Mouse (Mus musculus): Measurements from ENCODE around the gene Utp18. TPM values are rescaled to one million over a fixed set of nuclear protein-coding genes. Genes with fewer than 3 reads are reported as not detected.
"Not testable (repeated sequence)": the region's sequence is repeated elsewhere in the genome, so short reads cannot be mapped to it uniquely, and the experiment has no call there.

The Utp18 gene
- 10 to 100 TPM; 20.1 to 24.8 (median 23.4) TPM for total RNA-seq (2022)

DNA sequence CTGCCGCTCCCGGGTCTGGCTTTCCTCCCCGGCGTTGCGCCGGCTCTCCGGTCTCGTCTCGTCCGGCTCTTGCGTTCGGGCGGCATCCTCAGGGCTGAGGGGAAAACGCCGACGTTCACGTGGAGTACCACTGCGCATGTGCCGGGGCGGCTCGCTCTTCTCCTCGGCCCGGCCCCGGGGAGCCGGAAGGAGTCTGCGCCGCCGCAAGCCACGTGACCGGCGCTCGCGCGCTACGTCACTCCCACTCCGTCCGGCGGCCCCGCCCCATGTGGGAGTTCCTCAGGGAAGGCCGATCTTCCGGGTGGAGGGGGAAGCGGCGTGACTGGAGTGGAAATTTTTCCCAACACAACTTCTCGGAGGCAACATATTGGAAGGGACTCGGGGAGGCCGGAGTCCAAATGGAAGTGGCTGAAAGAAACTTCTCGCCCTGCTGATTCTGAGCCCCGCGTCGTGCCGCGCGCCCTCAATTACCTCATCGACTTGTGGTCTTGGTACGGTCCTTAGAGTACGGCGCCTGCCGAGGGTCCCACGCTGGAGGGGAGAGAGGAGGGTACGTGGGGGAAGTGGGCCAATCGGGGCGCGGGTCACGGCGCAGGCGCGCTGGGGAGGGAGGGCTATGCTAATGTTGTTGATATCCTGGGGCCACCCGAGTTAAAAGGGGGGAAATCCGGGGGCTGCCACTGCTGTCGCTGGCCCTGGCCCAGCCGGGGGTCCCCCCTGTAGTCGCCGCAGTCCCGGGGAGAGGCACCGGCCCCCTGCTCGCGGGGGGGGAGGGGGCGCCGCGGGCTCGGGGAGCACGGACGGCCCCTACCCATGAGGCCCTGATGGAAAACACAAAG lies at the start of gene Utp18, which contains the start of gene Mbtd1:
TSS of gene Utp18 (minus strand) at position 195 of the 839 bp plus-strand sequence.
TSS of gene Mbtd1 (plus strand) at position 281 of the 839 bp plus-strand sequence.
- peak; percentile 97 to 98 for DNase-seq (ENCODE audit: low spot score in 2 of 2)

DNA sequence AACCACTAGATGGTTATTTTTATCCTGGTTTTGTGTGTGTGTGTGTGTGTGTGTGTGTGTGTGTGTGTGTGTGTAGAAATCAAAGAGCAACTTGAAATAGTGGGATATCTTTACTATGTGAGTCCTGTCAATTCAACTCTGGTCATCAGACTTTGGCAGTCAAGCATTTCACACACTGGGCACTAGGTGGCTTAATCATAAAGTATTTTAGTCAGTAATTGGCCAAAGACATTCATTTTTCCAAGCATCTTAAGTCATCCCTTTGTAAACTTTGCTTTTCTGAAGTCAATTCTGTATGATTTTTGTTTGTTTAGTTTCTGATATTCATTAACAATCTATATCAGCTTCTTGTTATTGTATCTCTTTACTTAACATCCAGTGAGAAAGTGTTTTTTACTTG lies 43.5 kb upstream of the Utp18 start:
- no peak for DNase-seq (ENCODE audit: low spot score in 2 of 2)

DNA sequence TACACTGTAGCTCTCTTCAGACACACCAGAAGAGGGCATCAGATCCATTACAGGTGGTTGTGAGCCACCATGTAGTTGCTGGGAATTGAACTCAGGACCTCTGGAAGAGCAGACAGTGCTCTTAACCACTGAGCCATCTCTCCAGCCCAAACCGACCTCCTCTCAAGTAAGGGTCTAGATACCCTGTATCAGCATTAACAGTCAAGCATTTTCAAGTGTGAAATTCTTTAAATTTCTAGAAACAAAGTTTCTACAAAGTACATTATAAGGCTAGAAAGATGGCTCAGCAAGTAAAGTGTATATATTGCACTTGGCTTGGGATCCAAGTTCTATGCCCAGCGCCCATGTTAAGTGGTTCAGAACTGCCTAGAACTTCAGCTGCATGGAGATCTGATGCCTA lies 29.5 kb upstream of the Utp18 start:
- not testable (repeated sequence) for DNase-seq (ENCODE audit: low spot score in 2 of 2)

DNA sequence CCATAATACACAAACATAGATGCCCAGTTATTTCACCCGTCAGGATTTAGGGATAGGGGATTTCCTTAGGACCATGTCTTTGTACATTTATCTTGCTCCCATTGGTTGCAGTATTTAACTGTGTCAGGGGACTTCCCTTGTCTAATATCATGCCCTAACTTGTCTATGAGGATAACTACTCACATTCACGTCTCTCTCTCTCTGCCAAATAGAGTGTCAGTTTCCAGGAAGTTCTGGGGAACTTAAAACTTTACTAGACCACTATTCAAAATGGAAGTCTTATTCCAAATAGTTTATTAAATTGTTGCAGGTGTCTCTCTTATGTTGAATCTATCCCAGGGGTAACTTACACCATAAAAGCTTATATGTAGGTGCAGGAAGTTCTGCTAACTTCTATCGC lies 26.0 kb upstream of the Utp18 start:
- DNase-seq (ENCODE audit: low spot score in 2 of 2), result no peak

DNA sequence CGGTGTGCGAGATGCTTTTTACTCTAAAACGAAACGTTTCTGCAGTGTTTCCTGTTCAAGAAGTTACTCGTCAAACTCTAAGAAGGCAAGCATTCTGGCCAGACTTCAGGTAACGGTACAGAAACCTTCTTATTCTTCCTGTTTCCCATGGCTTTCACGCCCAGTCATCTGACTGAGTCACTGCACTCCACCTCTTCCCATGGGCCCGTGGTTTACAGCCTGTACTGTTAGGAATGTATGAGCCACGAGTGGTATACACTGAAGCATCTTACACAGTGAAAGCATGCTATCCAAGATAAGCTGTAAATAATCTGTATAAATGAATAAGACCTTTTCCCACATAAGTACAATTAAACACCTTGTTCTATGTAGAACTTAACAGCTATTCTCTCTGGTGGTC lies 23.3 kb upstream of the Utp18 start:
- DNase-seq (ENCODE audit: low spot score in 2 of 2), result no peak

DNA sequence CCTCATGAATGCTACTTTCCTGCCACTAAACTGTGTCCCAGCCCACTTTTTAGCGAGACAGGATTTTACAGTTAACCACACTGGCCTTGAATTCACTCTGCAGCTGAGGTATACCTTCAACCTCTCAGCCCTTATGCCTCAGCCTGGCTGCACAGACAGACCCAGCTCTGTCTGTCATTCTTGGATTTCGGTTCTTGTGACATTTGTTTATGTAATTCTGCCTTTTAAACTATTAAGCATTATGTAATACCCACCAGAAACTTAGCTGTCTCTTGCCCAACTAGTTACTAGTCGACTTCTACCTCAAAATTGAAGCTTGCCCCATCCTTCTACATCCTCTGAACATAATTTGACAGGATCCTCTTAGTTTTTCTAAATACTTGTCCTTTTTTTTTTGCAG lies 22.3 kb upstream of the Utp18 start:
- no peak for DNase-seq (ENCODE audit: low spot score in 2 of 2)

DNA sequence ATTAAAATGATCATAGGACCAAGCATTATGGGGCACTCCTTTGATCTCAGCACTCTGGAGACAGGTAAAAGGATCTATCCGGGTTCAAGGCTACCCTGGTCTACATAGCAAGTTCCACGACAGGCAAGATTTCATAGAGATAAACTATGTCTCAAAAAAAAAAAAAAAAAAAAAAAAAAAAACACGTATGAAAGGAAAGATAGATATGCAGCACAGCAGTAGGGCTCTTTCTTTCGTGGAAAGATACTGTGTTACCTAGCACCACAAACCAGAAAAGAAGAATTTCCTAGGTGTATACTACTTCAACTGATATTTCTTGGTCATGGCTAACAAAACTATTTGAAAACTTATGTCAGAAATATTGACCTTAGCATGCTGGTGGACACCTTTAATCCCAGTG lies 21.3 kb upstream of the Utp18 start:
- no peak for DNase-seq (ENCODE audit: low spot score in 2 of 2)

DNA sequence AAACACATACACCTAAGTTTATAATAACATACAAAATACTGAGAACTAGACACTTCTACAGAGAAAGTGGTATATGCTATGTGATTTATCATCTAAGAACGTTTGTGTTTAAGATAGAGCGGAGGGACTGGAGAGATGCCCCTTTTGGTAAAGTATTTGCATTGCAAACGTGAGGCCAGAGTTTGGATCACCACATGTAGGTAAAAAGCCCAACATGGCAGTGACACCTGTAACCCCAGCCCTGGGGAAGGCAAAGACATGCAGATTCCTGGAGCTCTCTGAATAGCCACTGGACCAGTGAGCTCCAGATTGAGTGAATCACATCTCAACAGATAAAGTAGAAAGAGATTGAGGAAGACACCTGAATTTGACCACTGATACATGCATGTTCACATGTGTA lies 12.2 kb upstream of the Utp18 start:
- DNase-seq (ENCODE audit: low spot score in 2 of 2), result no peak

DNA sequence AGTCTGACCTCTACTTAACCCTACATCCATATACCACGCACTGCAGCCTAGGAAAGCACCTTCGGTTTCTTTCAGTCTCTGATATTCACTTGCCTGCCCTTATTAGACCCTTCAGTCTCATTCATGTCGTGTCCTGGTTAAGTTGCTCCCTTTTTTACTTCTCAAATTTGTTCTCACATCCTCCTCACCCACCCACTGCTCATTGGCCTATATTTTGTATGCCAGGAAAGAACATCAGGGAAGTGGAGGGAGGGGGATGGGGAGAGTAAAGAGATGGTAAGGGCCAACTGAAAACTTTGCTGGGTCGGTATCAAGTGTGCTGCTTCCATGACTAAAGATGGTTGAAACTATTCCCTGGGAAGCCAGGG lies 1.5 kb upstream of the Utp18 start:
- no peak for DNase-seq (ENCODE audit: low spot score in 2 of 2)

DNA sequence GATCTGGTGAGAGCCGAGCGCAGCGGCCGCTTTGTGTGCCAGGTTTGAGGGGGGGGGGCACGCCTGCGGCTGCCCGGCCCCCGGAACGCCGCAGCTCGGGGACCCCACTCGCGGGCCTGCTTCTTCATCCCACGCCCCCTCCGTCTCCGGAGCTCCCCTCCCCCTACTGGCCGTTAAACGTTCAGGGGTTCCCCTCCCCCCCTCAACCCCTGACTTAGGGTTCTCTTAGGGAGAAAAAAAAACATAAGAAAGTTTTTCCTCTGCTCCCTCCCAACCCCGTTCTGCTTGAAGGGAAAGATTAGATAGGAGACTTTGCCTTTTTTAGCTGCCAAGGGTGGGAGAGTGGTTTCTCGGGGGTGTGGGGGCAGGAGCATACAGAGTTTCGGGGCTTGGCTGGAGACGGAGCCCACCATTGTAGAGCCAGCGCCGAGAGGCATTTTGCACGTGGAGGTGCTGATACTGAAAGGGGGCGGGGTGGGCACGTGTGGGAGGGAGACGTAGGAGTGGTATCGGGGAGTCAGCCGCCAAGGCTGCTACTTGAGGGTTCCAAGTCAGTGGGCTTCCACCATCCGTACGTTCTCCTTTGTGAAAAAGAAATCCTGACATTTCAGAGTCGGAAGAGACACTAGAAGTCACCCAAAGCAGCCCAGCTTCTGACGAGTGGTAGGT lies 979 bp upstream of the Utp18 start:
- DNase-seq (ENCODE audit: low spot score in 2 of 2), result peak in 1 of 2 experiments; percentile 23

DNA sequence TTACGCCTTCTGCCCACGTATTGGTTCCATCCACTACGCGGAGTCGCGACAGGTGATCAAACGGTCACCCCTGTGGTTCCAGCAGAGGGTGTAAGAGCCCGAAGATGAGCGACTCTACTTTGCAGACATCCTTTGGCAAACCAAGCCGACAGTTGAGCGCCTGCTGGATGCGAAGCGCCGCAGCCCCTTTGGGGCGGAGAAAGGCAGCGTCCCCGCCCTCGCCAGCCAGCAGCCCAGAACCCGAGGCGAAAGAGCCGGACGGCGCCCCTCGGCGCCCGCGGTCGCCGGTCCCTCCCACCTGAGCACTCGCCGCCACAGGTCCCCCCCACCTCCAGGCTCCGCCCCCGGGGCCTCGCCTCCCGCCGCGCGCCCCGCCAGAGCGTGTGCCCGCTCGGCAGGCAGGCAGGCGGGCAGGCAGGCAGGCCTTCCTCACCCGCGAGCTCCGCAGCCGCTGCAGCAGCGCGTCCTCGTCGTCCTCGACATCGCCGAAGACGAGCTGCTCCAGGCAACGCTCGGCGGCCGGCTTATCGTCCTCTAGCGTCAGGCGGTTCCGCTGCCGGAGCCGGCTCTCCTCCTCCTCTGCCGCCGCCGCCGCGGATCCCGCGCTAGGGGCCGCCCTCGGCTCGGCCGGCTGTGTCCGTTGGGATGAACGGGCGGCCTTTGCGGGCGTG lies 530 bp downstream of the Utp18 start:
- DNase-seq (ENCODE audit: low spot score in 2 of 2), result peak; percentile 14 to 29

DNA sequence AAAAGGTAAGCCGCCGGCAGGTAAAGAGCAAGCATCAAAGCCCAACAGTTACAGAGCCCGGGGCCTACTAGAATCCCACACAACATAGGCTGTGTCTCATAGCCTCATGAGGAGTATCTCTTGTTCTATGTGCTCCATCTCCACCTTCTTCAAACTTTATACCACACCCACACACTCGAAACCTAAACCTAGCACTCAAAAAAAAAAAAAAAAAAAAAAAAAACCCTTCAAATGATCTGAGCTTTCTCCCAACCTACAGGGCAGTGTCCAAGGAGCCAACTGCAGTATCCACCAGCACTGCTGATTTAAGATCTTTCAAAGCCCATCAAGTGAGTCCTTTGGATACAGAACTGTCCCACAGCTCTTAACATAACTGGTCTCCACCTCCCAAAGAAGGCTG lies 1.5 kb downstream of the Utp18 start:
- no peak for DNase-seq (ENCODE audit: low spot score in 2 of 2)

DNA sequence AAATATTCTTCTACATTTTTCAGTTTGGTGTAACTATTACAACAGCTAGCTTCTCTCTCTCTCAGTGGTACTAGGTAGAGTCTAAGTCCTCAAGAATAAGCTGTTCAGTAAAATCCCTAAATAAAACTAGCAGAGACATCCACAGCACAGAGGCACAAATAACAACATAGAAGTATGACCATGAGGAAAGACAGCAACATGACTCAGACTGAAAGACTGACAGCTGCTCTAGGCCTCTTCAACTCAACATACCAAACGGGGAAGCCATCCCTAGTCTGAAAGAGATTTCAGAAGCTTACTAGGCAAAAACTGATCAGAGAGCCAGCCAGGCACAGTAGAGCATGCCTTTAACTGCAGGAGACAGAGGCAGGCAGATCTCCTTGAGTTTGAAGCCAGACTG lies 22.9 kb downstream of the Utp18 start:
- DNase-seq (ENCODE audit: low spot score in 2 of 2), result no peak

DNA sequence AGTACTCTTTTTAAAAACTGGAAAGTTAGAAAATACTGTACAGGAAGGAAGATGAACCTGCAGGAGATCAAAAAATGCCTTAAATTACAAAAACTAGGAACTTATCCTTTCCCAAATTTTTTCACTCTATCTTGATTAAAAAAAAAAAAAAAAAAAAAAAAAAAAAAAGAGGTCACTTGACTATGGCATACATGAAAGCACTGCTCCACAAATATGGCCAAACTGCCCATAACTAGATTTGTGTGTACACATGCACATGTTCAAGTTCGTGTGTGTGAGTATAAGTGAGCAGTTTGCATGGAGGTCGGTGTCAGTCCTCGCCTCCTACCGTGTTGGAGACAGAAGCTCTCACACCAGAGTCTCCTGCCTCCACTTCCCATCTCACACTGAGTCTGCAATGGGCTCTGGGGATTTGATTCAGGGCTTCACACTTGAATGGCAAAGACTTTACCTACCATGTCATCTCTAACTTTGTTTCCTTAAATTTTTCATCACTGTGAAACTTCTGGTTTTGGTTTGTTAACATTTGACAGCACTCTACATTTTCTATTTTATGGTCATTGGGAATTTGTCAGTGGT lies 23.4 kb downstream of the Utp18 start:
- no peak for DNase-seq (ENCODE audit: low spot score in 2 of 2)

DNA sequence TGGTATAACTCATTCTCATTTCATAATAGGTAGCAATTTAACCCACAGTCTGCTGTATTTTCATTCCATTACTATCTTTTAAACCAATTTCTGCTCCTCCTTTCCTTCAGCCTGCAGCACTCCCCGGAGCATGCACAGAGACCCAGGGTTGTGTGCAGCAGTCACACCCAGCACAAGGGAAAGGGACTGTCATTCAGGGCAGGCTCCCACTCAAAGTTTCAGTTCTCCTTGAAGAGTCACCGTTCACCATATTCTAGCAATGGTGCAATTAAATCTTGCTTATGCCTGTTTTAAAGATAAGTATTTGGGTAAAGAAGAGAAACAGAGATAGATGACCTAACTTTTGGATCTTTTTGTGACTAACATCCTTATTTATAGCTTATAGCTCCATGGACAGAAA lies 24.4 kb downstream of the Utp18 start:
- DNase-seq (ENCODE audit: low spot score in 2 of 2), result no peak

DNA sequence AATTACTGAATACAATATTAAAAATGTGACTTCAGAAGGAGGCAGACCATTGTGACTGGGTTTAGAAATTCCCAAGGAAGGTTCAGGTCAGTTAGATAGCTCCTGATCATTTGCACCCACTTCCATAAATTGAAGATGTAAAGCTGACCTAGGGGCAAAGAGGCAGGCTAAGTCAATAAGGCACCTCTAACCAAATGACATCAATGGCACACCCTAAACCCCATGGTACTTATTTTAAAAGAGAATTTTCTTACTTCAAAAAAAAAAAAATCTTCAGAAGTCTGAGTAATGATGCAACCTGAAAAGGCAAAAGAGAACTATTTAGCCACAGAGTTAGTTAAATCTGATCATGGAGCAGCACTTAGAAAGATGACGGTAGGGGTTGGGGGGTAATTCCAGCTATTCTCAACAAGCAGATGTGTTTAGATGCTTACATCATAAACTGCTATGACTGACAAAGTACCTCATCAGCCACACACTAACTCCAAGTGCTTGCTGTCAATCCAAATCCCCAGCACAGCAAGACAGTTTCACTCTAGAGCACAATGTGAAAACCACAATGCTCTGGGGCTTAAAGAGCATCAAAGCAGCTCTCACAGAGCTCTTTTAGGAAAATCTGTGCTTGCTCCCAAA lies 24.9 kb downstream of the Utp18 start:
- no peak for DNase-seq (ENCODE audit: low spot score in 2 of 2)

DNA sequence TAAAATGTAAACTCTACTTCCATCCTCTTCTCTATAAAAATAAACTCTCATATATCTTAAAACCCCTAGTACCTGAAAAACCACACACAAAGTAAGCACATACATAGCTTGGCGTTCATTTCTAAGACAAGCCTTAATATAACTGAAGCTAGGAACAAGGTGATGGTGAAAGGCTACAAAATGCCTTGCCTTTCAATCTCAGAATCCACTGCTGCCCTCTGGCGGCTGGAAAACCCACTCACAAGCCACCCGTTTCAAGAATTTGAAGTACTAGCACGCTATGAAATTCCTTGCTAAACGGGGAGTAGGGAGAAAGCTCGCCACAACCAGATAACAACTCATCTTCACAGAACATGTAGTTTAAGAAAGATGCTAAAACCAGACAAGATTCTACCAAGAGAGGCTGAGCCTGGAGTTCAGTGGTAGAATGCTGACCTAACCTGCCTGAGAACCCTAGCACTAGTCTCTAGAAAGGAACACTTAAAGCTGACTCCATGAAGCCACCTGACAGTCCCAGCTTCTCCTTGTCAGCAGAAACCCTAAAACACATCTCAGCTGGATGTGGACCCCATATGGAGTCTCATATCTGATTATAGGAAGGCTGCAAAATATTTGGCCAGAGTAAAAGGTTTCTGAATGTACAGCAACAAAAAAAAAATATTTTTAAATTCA lies 29.1 kb downstream of the Utp18 start:
- DNase-seq (ENCODE audit: low spot score in 2 of 2), result peak; percentile 64 to 74

DNA sequence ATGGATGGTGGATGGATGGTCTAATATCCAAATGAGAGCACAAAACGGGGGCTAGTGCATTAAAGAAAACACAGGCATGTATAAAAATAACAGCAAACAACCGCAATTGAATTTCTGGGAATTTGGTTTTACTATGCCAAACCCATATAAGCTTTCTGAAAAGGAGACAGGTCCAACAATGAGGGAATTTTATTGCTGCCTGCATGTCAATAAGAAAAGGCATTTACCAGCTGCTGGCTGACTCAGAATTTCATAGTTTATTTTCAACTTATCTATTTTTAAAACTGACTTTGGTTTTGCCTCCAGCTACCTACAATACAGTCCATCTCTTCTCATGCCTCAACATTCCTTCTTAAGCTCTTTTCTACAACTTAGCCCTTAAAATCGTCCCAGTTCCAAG lies 33.0 kb downstream of the Utp18 start:
- DNase-seq (ENCODE audit: low spot score in 2 of 2), result no peak

DNA sequence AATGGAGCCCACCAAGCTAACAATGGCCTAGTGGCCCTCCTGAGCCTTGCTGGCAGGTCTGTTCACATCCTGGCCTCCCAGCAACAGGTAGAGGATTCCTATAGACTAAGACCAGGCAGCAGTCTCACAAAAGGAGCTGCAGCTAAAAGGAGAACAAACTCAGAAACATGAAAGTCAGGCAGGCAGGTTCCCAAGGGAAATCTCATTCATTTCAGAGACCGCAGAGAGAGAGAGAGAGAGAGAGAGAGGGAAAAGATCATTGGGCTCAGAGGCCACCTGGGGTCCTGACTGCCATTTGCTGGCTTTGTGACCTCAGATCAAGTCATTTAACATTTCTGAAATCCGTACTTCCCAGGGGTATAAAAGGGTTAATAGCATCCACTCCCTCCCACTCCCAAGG lies 38.2 kb downstream of the Utp18 start:
- no peak for DNase-seq (ENCODE audit: low spot score in 2 of 2)

DNA sequence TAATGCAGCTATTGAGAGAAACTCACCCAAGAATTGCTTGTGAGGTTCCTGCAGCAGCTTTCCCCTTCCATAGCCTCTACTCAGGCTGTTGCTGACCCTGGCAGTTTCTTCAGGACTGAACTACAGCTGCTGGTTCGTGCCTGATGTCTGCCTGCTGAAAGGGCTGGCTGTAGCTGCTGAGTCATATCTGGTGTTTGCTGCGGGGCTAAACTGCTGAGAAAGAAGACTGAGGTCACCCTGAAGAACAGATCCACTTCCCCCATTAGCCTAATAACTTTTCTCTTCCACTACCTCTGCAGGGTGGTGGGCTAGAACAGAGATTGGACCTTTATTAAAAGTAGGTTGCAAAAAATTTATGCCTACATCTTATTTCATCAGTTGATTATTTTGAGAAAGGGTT lies 49.8 kb downstream of the Utp18 start:
- DNase-seq (ENCODE audit: low spot score in 2 of 2), result no peak

DNA sequence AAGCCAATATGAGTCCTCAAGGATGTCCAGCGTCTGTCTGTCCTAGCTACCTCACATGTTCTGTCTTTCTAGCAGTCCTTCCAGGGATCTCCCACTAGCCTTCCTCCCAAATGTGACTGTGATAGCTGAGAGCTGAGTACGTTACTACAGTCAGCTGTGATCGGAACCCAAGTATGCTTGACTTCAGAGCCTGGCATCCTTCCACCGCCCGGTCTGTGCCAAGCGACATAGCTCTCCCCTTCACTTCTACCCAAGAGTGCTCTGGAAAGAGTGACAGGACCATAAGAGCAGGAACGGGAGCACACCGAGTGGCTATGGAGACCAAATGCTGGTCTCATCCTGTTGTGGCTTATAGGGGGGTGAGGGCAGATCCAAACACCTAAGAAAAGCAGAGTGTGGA lies 55.6 kb downstream of the Utp18 start:
- DNase-seq (ENCODE audit: low spot score in 2 of 2), result no peak
